Mouse (Mus musculus) layer of hippocampus, adult 18-20 months (tissue): ENCODE measurements around the gene Il6st. TPM values are rescaled to one million over a fixed set of nuclear protein-coding genes. Genes with fewer than 3 reads are reported as not detected.

ENCODE experiments used
- DNase-seq, 2 experiments: peaks; one replicate each; pipeline ENCODE4 v3.0.0; 2022; ENCODE audit warnings: low spot score in 2 of 2
- total RNA-seq, 2 experiments: library from RNA; stranded (reverse); gene quantifications; 2 replicates each; pipeline ENCODE4 v1.2.3; 2021

Il6st gene
- total RNA-seq, 2 experiments from 2014 or later, result 75.8 to 84.6 TPM

DNA sequence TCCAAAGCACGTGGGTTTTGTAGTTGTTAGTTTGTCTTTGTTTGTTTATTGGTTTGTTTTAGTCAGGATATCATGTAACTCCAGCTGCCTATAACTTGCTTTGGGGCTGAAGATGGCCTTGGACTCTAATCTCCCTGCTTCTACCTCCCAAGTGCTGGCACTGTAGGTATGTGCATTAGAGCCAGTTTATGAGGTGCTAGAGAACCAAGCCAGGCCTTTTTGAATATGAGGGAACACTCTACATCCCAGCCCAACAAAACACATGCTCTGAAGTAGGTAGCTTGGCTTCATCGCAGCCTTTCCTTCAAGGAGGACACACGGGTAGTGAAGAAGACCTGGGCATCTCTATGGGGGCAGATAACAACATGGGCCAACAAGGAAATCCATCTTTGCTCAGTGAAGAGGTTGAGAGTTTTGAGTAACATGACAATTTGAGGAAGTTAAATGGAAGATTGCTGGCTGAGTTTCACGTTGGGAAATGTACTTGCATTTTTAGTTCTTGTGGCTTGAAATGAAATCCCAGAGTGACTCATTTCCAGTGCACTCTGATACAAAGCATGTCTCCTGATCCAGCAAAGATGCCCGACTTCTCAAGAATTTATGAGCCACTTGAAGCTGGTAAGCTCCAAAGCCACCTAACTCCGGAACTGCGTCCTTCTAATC, 20.9 kb upstream of the Il6st start:
- no peak for DNase-seq

DNA sequence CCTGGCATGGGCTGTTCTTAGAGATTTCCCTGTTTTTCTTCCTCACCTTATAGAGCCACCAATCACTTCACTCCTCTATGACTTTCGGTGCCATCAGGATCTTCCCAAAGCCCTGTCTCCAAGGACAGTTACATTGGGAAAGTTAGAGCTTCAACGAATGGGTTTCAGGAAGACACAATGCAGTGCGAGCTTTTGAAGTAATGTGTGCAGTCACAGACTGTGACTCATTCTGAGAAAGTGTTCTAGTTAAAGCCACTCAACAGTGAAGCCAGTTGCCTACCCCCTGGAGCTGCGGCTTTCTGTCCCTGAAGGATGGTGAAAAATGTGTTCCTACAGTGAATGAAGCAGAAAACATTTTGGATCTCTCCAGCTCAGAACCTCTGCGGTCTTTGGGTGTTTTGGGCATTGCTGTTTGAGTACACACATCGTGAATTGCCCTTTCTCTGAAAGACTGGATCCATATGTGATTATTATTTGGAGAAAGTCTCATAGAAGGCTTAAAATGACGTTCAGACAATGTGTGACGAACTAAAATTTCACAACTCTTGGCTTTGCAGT, 16.7 kb upstream of the Il6st start:
- no peak for DNase-seq

DNA sequence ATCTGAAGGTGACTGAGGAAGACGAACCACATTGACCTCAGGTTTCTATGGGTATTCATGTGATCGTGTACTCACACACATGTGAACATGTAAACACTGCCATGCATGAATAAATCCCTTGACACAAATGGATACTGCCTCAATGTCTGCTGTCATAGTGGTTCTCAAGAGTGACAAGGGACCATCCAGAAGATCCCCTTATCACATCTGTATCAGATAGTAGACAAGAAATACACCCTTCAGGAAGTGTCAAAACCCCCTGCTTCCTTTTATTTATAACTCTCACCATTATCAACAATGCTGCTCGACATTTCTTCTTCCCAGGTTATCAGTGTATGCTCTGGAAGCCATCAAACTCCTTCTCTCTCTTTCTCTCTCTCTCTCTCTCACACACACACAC, 13.7 kb upstream of the Il6st start:
- no peak for DNase-seq

DNA sequence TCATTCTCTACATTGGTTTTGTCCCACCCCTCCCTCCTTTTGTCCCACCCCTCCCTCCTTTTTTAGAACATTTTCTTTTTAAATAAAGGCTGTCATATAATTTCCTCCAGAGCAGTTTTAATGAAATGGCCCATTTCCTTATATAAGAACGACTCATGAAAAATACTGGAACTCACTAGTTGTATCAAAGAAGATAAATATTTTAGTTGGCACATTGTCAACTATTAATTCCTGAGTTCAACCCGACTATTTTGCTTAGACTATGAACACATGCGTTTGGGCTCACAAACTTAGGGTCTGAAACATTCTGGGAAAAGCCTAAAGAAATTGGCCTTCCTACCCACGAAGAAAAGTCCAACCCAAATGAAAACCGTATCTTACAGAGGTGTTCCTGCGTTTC, 6.5 kb upstream of the Il6st start:
- no peak for DNase-seq

DNA sequence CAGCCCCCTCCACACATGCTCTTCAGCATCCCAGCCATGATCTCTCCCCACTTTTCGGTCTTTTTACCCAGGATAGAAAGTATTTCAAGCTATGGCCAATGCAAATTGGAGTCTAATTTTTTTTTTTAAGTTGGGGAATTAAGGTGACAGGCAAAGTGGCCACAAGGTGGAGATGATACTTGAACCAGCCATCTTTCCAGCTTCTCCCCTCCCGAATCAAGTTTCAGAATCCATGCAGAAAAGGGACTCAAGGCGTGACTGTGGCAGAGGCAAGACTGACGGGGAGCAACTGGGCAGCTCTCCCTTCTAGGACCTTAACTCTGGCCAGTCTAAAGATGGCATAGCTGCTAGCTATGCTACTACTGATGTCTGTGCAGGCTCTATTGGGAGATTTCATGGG, 5.9 kb upstream of the Il6st start:
- no peak for DNase-seq

DNA sequence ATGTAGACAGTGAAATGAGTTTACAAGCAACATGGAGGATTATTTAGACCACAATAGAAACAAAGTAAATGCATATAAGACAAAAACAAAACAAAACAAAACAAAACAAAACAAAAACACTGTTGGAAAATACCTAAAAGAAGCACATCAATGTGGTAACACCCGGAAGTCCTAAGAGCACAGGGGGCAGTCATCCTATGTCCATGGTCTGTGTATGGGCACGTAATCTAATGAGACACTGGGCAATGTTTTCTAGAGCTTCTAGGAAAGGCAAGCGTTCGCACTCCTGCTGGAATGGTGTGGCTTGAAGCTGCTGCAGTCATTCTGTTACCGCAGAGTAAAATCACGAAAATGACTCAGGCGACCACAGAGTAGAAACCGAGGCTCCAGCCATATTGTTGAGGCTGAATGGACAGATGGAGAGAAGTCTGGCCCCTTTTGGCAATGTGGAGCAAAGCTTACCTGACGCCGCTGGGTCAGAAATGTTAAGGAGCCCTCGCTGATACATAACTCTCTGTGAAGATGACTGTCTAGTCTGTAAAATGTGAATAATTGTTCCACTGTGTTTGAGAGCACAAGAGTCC, 5.3 kb upstream of the Il6st start:
- no peak for DNase-seq

DNA sequence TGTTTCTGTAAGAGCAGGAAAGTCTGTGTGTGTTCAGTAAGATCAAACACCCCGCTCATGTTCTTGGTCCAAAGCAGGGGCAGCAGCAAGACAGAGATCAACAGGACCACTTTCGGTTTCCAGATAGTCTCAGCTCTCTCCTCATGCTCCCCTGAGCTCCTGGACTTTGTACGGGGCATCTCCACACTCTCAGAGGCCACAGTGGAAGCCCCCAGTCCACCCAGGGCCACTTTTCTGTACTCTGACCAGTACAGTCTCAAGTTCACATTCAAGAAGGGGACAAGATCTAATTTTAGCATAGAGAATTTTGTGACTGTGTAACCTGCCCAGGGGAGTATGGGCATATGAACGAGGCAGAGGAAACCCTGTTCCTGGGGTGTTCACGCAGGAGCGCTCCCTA, 3.9 kb upstream of the Il6st start:
- DNase-seq, result no peak

DNA sequence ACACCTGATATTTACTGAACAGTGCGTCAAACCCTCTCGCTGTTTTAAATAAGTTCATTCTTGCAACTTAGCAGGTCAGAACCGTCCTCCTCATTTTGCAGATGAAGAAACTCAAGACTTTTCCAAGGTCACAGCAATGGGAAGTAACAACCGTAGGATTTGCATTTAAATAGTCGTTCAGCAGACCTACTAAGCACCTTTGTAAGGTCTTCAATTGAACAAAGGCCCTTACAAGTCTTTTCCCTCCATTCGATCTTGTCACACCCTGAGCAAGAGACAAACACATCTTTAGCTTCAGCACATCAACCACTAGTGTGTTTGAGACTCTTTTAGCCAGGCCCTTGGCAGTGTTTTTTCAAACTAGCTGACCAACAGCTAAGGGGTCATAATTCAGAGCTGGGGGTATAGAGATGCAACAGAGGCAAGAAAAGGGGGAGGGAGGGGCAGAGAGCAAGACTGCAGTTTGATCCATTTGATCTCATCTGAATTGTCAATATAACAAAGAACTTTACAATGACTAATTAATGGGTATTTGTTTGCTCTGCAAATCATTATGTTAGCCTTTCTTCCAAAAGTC, 1.4 kb upstream of the Il6st start:
- no peak for DNase-seq

DNA sequence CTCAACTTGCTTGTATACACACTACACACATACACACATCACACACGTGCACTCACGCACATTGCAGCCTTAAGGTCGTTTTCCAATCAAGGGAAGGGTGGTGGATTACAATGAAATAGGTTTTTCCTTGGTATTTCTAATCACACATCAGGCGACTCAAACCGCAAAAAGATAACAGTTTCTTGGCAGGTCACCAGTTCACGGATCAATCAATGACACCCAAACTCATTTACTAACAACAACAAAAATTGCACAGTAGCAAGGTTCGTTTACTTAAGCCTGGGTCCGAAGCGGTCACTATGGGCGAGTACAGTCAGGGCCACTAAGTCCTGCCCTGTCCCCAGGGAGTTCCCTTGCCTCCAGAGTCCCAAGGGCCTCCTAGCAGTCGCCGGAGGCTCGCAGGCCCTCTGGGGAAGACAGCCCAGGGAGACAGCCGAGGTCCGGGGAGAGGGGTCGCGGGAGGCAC, 500 bp upstream of the Il6st start:
- no peak for DNase-seq

DNA sequence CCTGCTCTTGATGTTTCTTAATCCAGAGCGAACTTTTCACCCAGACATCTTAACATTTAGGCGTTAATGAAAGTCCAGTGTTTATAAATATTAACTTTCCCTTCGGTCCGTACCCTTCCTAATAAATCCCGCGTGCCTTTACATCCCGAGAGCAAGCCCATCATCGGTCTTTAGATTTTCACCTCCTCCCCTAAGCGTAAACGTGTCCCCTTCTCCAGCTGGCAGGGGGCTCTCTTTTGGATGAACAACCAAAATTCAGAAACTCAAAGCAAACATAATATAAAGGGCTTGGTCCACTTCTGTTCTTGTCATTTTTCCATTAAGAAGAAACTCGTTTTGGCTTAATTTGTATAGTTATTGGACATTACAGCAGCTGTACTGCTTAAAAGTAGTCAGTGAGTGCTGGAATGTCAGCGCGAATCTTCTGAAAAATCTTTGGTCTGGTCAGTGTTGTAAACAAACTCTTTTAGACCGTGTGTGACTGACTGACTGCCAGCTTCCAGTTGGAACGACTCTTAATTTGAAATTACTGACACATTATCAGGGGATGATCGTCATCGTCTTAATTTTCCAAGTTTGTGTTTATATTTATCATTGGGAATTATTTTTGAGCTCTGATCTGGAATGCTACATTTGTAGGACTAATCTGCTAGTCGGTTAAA, 887 bp downstream of the Il6st start:
- DNase-seq, result no peak

DNA sequence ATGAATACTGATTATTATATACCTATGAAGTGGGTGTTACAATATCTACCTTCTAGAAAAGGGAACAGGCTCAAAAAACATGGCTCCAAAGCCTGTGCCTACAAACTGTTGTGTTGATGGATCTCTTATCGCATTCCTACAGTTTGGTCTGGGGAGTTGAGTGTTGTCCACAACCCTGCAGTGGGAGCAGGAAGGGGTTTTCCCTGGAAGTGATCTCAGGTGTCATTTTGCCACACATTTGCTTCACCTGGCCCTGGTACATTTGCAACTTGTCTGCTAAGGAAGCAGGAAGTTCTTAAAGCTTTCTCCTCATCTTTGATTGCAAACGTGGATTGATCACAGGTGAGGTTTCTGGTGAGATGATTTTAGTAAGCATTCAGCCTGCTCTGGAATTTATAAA, 1.7 kb downstream of the Il6st start:
- no peak for DNase-seq

DNA sequence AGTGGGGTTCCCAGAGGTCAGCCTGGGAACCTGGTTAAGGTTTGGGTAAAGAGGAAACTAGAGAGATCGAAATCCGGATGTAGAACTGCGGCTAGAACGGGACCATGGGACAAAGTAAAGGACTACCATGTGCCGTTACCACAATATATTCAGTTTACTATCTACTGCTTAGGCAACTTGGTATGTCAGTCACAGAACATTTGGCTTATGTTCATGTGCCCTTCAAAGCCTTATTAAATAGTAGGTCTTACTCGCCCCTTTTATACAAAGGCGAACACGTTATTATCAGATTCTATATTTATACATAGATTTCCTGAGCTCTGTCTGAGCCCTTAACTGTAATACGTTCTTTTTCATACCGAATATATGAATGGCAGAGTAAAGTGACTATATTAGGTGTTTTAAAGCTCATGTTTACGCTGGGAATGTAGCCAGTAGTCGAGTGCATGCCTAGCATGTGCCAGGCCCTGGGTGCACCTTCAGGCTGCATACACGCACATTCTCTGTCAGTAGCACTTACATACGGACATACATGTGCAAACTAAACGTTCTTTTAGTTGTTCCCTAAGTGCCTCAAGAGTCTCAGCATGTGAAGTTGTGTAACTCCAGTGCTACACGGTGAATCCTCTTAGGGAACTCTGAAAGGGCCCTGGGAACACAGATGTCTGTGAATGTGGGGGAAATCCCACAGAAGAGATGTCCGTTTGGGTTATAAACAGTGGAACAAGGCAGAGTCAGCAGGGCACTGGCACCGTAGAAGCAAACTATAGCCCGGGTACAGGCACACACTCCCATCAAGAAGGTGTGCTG, 2.5 kb downstream of the Il6st start:
- DNase-seq, result no peak

DNA sequence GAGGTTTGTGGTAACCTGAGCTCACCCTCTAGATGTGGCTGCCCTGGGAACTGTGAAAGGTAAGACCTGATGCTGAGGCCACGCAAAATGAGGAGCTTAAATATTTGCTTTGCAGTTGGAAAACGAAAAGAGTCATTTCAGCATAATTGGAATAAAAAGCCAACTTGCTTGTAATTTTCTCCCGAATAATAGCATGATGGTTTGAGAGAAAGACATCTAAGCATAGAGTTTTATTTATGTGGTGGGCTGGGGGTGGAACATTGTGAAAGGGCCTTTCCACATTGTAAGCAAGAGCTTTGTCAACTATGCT, 3.0 kb downstream of the Il6st start:
- DNase-seq, result no peak

DNA sequence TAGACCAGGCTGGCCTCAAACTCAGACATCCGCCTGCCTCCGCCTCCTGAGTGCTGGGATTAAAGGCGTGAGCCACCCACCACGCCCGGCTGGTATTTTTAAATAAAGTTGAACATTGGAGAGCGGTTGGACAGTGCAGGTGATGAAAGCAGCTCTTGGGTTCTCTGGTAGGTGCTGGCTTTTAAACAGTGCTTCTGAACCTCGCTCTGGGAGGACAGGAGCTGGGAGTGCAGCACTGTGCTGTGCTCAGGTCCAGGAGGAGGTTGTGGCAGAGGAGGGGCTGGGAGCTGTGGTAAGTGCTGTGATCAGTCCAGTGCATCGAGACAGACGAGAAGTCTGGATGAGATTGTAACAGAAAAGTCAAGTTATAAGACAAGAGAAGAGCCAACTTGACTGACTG, 3.5 kb downstream of the Il6st start:
- DNase-seq, result no peak

DNA sequence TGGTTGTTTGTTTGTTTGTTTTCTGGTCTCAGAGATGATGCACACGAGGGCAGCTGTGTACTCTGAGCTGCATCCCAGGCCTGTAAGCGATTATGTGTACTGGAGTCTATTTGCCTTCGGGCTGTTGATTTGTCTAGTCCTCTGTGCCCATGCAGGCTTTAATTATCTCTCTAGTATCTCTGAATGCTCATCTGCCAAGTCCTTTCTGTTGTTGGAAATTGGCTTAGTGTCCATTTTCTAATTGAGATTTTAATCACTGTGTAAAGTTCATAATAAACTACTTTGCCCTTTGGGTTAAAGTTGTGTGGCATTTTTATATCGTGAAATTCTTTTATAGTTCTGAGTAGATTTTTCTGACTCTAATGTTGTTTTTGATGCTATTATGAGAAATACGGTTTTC, 5.6 kb downstream of the Il6st start:
- DNase-seq, result no peak

DNA sequence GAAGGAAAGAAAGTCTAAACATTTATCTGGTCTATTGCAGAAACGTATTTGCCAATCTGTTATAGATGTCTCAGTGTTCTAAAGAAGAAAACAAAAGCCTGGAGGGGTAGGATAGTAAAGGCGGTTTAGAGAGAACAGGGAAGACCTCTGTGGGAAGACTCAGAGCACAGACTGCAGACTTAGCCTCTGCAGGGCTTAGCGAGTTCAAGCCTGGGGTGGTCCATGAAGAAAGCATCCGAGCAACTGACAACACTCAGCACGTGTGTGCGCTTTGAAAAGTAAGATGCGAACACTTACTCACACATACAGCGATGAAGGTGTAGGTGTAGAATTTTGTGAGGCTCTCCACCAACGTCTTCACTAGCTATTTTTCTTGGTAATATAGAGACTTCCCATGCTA, 7.3 kb downstream of the Il6st start:
- DNase-seq, result no peak

DNA sequence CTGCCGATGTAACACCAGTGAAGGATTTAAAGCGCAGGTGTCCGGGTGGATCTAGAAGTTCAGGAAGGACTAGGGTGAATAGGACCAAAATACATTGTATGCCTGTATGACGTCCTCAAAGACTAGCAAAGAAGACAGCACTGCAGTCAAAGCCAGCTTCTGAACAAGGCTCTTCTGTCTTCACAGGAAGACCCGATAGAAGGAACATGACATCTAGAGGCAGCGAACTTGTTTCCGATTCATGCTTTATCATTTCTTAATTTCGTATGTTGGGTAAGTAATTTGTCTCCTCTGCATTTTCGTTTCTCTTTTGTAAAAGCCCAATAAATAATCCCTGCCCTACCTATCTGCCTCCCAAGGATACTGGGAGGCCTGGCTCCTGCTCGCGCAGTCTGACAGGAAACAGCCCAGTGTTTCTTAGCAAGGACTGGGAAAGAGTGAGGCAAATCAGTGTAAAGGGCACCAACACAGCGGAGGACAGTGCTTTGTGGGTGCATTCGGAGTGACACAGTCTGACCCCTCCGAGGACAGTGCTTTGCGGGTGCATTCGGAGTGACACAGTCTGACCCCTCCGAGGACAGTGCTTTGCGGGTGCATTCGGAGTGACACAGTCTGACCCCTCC, 8.6 kb downstream of the Il6st start:
- DNase-seq, result no peak

DNA sequence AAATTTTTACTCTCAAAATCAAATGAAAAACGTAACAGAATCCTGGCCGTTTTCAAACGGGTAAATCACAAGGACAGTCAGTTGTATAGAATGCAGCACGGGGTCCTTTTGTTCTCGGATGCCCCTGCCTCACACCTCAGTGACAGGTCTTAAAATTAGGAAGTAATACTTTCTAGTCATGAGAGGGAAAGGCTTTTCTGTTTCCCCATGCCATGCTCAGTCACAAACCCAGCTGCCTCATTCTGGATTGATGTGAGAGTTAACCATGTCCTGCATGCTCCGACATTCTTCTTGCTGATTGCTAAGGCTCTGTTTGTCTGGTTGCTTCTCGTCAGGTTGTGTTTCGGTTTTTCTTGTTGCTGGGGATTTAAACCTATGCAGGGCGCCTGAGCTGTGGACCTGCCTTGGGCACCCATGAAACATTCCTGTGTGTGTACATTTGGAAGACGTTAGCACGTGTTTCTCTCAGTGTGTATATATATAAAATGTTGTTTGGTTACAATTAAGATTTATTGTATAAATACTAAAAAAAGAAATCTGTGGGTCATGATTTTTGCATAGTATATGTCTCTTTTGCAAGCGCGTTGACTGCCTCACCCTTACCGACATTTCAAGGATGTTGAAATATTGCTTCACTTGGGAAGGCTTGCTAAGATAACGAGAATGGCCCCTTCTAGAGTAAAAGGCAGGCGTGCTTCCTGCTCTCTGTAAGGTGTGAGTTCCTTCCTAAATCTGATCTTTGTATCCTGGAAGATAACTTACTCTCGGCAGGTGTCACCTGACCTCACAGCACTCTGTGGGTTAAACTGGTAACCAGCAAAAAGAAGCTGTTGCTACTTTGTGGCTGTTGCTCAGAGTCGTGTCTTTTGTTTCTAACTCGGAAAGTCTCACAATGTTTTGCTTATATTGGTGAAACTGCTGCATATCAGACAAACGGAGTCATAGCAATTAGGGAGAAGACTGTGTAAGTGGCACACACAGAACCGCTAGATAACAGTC, 10.2 kb downstream of the Il6st start:
- DNase-seq, result no peak

DNA sequence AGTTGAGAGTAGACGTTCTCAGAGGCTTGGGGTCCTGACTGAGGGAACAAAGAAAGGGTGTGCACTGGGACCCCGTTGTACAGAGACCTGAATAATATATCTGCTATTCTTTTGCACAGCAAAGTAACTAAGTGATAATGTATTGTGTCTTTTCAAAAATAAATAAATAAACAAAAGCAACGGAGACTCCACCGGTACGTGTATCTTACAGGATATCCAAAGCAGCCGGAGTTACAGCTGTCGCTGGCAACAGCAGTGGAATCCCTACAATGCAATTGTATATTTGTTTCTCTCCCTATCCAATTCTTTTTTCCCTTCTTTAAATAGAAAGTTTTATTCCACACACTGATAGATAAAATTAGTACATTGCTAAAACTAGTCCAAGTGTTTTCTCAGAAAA, 15.2 kb downstream of the Il6st start:
- no peak for DNase-seq

DNA sequence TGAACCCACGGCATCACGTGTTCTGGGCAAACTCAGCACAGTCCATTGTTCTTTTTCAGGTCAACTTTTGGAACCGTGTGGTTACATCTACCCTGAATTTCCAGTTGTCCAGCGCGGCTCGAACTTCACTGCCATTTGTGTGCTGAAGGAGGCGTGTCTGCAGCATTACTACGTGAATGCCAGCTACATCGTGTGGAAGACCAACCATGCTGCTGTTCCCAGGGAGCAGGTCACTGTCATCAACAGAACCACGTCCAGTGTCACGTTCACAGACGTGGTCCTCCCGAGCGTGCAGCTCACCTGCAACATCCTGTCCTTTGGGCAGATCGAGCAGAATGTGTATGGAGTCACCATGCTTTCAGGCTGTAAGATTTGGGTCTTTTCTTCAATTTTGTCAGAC, 16.1 kb downstream of the Il6st start:
- no peak for DNase-seq
